Mouse (Mus musculus) liver, postnatal 0 days (tissue): ENCODE data around the gene Phtf1. TPM values are rescaled to one million over a fixed set of nuclear protein-coding genes. Genes with fewer than 3 reads are reported as not detected.

Source experiments
- ATAC-seq: fragments of 200-750 bp; cut with Nextera tagmentation; 2 replicates; pipeline ENCODE4 v1.8.0; 2017; ENCODE audit warnings: mild to moderate bottlenecking, moderate library complexity
- DNase-seq: peaks from one replicate; pipeline ENCODE4 v3.0.0-alpha.2; 2016
- H3K27ac ChIP-seq: fragments of 300-500 bp; sonication (generic); 2 replicates; pipeline ENCODE4 v1.5.1; 2014; ENCODE audit warnings: antibody characterized with exemption, moderate library complexity, mild to moderate bottlenecking, low read depth
- H3K27me3 ChIP-seq: fragments of 300-500 bp; sonication (generic); 2 replicates; pipeline ENCODE4 v1.6.1; 2014; ENCODE audit warnings: low read length, control low read depth, mixed read lengths; ENCODE audit not compliant: insufficient read depth
- H3K36me3 ChIP-seq: fragments of 300-500 bp; sonication (generic); replicated peaks from 2 replicates; pipeline ENCODE4 v1.6.1; 2014; ENCODE audit warnings: mild to moderate bottlenecking, control low read depth, low read length, moderate library complexity, mixed read lengths; ENCODE audit not compliant: insufficient read depth
- H3K4me1 ChIP-seq: fragments of 300-500 bp; sonication (generic); 2 replicates; pipeline ENCODE4 v1.6.1; 2014; ENCODE audit warnings: antibody characterized with exemption, mild to moderate bottlenecking, control low read depth; ENCODE audit not compliant: insufficient read depth
- H3K4me2 ChIP-seq: fragments of 300-500 bp; sonication (generic); 2 replicates; pipeline ENCODE4 v1.6.1; 2014; ENCODE audit warnings: low read depth, mild to moderate bottlenecking, low read length, moderate library complexity, mixed read lengths
- H3K4me3 ChIP-seq: fragments of 300-500 bp; sonication (generic); 2 replicates; pipeline ENCODE4 v1.5.1; 2014; ENCODE audit warnings: low read depth, low read length
- H3K9ac ChIP-seq: fragments of 300-500 bp; sonication (generic); replicated peaks from 2 replicates; pipeline ENCODE4 v1.6.1; 2014; ENCODE audit warnings: mild to moderate bottlenecking, moderate library complexity
- H3K9me3 ChIP-seq: fragments of 300-500 bp; sonication (generic); 2 replicates; pipeline ENCODE4 v1.6.1; 2016; ENCODE audit warnings: mild to moderate bottlenecking, control low read depth, low read length, mixed read lengths
- CTCF ChIP-seq: sonication (generic); IDR thresholded peaks from 2 replicates; pipeline ENCODE4 v1.5.1; 2016; ENCODE audit warnings: antibody characterized with exemption, low read depth
- EP300 ChIP-seq: IDR thresholded peaks from 2 replicates; pipeline ENCODE4 v1.6.1; 2016; ENCODE audit warnings: antibody characterized with exemption, low read depth, mild to moderate bottlenecking
- WGBS: fragments of 180-500 bp; shearing (Covaris S2); extraction: QIAGEN DNeasy Blood & Tissue Kit; methylation state at CpG from one replicate; pipeline ENCODE4 v1.1.7; 2014; ENCODE audit not compliant: insufficient replicate concordance; 5-methylcytosine and 5-hydroxymethylcytosine counted together
- polyA plus RNA-seq: library from polyadenylated mRNA; unstranded; fragments of >200 nt; fragmentation: Nextera tagmentation; extraction: Ambion mirVana; gene quantifications from 2 replicates; pipeline ENCODE4 v1.2.1, GENCODE M21; 2015

Phtf1 gene
- polyA plus RNA-seq, 1 experiment from 2014 or later = 3.8 TPM

DNA sequence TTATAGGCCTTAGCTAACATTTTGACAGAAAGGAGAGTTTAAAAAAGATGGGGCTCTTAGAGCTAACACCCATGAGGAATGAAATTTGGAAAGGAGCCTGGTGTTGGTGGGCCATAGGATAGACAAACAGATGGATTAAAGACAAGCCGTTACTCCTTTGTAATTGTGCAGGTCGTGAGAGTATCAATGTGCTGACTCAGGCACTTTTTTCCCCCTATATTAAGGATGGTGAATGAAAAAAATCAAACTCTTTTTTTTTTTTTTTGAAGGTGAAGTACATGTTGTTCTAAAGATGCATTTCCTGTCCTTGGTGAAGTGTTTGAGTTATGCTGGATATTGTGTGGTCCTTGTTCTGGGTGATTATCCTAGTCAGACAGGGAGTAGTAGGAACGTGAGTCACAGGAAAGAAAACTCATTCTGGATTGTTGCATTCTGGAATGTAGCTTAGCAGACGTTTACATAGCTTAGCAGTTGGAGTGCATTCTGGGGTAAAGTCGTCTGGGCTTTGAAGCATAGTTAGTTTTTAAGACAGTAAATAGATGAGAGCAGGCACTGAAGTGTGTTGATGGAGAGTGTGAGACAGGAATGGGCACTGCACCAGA lies 20.0 kb downstream of the Phtf1 start:
- Histone ChIP-seq H3K4me3 (no peak overlapping the region), H3K27me3 (no peaks in the 10 kb centered on the region), H3K36me3 (peaks cover 25% of the 10 kb centered on the region), H3K9me3 (no peaks in the 10 kb centered on the region), H3K4me2 (no peak overlapping the region), H3K4me1 (0 out of 2 replicates have a peak, but pooled peaks cover 2% of the 10 kb centered on the region), H3K9ac (no peak overlapping the region), H3K27ac (no peak overlapping the region)
- DNase-seq (no peak), ATAC-seq (no peak)
- WGBS = 68% methylated on average over 5 of the region's 5 CpGs
- TF ChIP-seq EP300 (no peak), CTCF (no peak)

DNA sequence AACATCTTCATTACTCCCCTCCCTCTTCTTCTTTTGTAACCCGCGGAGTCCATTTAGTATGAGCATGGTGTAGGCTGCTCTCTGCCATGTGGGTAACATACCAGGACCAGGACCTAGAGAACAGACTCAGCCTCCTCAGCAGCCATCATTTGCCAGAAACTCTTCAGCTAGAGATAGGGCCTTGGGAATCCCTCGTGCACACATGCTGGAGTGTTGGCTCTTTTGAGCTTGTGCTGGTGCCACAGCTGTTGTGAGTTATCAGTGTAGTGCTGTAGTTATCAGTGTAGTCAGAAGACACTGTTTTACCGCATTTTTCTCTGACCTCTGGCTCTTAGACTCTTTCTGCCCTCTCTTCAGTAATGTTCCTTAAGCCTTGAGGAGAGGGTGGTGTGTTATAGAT lies 21.4 kb downstream of the Phtf1 start:
- no peak overlapping the region for H3K27ac ChIP-seq
- DNase-seq (no peak), ATAC-seq (no peak)
- peaks cover 28% of the 10 kb centered on the region for H3K36me3 ChIP-seq
- WGBS = 74% methylated on average over 4 of the region's 4 CpGs
- no peak overlapping the region for H3K4me2 ChIP-seq
- H3K27me3 ChIP-seq = no peaks in the 10 kb centered on the region
- TF ChIP-seq CTCF (no peak), EP300 (no peak)
- H3K4me1 ChIP-seq = 0 out of 2 replicates have a peak, but pooled peaks cover 2% of the 10 kb centered on the region
- no peak overlapping the region for H3K9ac ChIP-seq
- H3K9me3 ChIP-seq = no peaks in the 10 kb centered on the region
- no peak overlapping the region for H3K4me3 ChIP-seq

DNA sequence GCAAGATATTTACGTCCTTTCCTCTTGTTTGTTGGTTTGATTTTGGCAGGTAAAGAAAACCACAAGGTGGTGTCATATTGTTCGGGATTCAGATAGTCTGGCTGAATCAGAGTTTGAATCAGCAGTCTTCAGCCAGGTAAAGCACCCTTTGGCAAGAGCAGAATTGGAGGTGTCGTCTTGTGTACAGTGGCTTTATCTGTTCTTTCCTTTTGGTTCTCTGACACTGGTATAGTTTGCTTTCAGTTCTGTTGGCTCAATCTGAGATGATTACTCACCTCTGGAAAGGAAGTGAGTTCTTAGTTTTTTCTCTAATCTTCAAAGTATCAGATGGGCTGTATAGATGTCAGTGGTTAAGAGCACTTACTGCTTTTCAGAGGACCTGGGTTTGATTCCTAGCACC lies 23.4 kb downstream of the Phtf1 start:
- Histone ChIP-seq H3K4me2 (no peak overlapping the region), H3K27me3 (no peaks in the 10 kb centered on the region), H3K27ac (no peak overlapping the region), H3K4me1 (no peaks in the 10 kb centered on the region), H3K4me3 (no peak overlapping the region), H3K9me3 (no peaks in the 10 kb centered on the region), H3K9ac (no peak overlapping the region), H3K36me3 (peaks cover 23% of the 10 kb centered on the region)
- DNase-seq (no peak), ATAC-seq (no peak)
- WGBS = 79% methylated on average over 3 of the region's 3 CpGs
- no peak for TF ChIP-seq EP300
- TF ChIP-seq CTCF = no peak

DNA sequence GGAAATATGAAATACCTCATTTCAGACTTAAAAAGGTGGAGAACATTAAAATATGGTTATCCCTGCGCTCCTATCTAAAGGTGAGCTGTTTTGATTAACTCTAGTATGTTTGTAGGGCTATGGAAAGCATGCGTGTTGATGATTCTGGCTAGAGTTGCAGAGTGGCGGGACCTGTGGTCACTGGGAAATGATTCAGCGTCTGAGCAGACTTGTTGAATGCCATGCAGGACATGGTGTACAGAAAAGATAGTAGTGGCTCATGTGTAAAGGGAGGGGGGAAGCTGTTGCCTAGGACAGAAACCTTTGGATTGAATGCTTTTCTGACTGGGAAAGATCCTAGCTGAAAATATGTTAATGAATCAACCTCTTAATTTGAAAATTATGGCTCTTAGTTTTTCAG lies 30.8 kb downstream of the Phtf1 start:
- no peak overlapping the region for H3K4me3 ChIP-seq
- no peak for ATAC-seq
- H3K9me3 ChIP-seq = no peaks in the 10 kb centered on the region
- no peak for TF ChIP-seq EP300
- no peak for TF ChIP-seq CTCF
- no peaks in the 10 kb centered on the region for H3K27me3 ChIP-seq
- H3K4me2 ChIP-seq = no peak overlapping the region
- peaks cover 12% of the 10 kb centered on the region for H3K36me3 ChIP-seq
- no peak overlapping the region for H3K9ac ChIP-seq
- no peaks in the 10 kb centered on the region for H3K4me1 ChIP-seq
- no peak for DNase-seq
- no peak overlapping the region for H3K27ac ChIP-seq
- WGBS = 55% methylated on average over 4 of the region's 4 CpGs

DNA sequence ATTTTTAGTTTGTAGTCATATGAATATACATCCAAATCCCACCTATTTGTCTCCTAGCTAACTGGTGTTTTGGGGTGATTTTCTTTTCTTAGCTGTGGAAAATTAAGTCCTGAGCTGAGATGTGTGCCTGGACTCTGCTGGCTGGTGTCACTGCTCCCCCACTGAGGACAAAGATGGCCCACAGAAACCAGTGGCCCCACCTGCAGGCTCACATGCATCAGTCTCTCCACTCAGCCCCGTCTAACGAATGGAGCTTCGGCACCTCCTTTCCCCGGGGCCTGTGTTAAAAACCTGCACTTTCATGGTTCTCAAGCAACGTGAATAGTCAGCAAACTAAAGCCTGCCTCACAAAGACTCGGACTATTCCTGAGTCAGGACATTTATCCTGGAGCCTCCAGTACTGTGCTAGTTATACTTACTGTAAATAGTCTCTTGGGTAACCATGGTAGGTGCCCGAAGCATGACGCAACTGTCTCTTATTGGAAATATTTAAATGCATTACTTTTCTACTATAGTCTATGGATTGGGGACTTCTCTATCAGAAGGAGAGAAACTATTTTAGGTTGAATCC lies 39.1 kb downstream of the Phtf1 start:
- WGBS = 81% methylated on average over 8 of the region's 8 CpGs
- Histone ChIP-seq H3K27me3 (no peaks in the 10 kb centered on the region), H3K4me1 (no peaks in the 10 kb centered on the region), H3K4me2 (no peak overlapping the region), H3K9ac (no peak overlapping the region), H3K4me3 (no peak overlapping the region), H3K36me3 (peaks cover 23% of the 10 kb centered on the region), H3K27ac (no peak overlapping the region), H3K9me3 (no peaks in the 10 kb centered on the region)
- ATAC-seq = no peak
- TF ChIP-seq CTCF (no peak), EP300 (no peak)
- DNase-seq = no peak

DNA sequence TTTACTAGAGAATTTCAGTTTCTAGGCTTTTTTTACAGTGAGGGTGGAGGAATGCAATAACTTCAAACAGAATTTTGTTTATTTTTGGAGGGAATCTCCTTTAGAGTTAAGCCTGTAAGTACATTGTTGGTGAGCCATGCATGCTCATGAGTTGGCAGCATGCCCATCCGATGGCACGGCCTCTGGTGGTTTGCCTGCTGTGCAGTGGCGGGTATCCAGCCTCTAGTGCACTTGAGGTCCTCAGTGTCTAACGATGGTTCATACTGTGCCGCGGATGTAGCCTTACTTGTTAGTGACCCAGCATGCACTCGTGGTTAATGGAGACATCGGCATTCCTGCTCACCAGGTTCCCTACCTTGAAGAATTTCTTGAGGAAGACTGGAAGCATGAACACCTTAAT lies 39.6 kb downstream of the Phtf1 start:
- Histone ChIP-seq H3K9me3 (no peaks in the 10 kb centered on the region), H3K4me2 (no peak overlapping the region), H3K9ac (no peak overlapping the region), H3K27me3 (no peaks in the 10 kb centered on the region), H3K4me3 (no peak overlapping the region), H3K36me3 (peaks cover 23% of the 10 kb centered on the region), H3K27ac (no peak overlapping the region), H3K4me1 (no peaks in the 10 kb centered on the region)
- 85% methylated on average over 8 of the region's 8 CpGs for WGBS
- TF ChIP-seq CTCF = no peak
- no peak for TF ChIP-seq EP300
- ATAC-seq = no peak
- DNase-seq = peak; percentile 19
